Mouse (Mus musculus) left cerebral cortex, postnatal 14 days (tissue): Measurements from ENCODE around the gene Aif1l. TPM values are rescaled to one million over a fixed set of nuclear protein-coding genes. Genes with fewer than 3 reads are reported as not detected.

Experiments
- DNase-seq, 2 experiments: peaks; one replicate each; pipeline ENCODE4 v3.0.0; 2021 to 2022; ENCODE audit warnings: low spot score in 2 of 2, mixed read lengths in 1 of 2
- intact Hi-C: fragments of 180-260 bp; cut with DNase I; formaldehyde crosslinking; loops from one replicate; pipeline ENCODE4 v1.15.1; 2025
- total RNA-seq, 2 experiments: library from RNA; stranded (reverse); gene quantifications; 2 replicates each; pipeline ENCODE4 v1.2.3; 2021

Gene Aif1l
- total RNA-seq, 2 experiments from 2014 or later: 2.4 to 7.1 TPM

DNA sequence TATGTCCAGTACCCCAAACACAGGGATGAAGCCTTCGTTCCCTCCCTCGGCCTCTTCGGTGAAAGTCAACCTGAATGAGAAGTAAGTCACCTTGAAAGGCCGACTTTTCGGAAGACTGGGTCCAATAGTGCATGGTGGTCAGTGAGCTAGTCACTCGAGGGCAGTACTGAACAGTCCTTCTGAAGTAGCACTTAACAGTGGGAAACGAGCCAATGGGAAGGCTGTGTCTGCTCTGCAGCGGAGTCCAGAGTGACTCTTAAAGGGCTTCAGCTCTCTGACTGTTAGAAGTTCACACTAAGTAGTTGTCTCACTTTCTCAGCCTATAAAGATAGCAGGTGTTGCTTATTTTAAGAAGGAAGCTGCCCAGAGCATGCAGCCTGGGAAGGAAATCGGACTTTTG lies 45.0 kb downstream of the Aif1l start:
- intact Hi-C loops: no loop called here
- no peak for DNase-seq

DNA sequence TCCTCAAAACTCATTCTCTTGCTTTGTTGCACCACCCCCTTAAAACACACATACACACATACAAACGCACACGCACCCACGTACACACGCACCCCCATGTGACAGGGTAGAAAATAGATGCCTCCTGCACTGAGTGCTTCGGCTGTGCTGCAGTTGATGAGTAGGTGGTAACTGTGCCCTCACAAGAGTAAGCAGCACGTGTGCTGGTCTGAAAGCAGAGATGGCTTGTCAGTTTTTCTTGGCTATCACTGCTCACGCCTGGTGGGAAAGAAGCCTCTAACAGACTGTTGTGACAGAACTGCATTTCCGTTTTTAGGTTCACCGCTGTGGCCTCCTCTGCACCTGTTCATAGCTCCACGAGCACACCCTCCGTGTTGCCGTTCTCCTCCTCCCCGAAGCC lies 46.1 kb downstream of the Aif1l start:
- DNase-seq: peak; percentile 72 to 80
- intact Hi-C loops: no loop called here

DNA sequence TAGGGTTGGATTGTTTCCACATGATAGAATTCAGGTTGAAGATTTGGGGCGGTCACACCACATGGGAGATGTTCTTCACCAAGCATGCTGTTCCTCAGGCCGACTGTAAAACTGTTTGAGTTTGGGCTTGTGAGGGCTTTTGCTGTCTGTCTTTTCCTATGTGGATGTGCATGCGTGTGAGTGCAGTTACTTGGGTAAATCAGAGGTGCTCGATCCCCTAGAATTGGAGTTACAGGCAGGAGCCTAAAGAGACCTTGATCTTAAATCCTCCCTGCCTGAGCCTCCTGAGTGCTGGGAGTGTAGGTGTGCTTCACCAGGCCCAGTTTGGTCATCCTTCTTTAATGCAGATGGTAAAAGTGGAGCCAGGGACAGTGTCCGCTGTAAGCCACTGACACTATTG lies 47.6 kb downstream of the Aif1l start:
- DNase-seq: no peak

DNA sequence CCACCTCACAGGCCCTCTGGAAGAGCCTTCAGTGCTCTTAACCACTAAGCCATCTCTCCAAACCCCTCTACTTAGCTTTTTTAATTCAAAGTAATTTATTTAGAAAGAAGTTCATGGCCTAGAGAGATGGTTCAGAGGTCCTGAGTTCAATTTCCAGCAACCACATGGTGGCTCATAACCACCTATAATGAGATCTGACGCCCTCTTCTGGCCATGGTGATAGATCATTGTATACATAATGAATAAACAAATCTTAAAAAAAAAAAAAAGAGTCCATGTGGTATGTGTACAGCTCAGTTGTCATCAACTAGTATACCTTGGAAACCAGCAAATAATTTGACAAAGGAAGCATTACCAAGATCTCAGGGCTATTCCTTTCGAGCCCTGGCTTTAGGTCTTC lies 48.5 kb downstream of the Aif1l start:
- intact Hi-C loops: no loop called here
- no peak for DNase-seq

More for the DNA sequence above, 47.6 kb downstream of the Aif1l start:
- intact Hi-C loops: no loop called here

DNA sequence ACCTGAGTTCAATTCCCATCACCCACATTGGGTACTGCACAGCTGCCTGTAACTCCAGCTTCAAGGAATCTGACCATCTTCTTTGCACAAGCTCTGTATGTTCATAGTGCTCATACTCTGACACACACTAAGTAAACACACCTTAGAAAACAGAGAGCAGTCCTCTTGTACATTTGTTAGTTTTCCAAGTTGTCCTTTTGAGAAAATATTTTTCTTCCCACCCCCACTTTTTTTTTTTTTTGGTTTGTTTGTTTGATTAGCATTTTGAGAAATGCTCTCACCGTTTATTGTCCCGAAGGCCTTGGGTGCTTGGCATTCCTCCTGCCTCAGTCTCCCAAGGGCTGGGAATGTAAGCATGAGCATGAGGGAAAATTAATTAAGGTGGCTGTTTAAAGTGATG lies 58.4 kb downstream of the Aif1l start:
- intact Hi-C loops: no loop called here
- DNase-seq: no peak

DNA sequence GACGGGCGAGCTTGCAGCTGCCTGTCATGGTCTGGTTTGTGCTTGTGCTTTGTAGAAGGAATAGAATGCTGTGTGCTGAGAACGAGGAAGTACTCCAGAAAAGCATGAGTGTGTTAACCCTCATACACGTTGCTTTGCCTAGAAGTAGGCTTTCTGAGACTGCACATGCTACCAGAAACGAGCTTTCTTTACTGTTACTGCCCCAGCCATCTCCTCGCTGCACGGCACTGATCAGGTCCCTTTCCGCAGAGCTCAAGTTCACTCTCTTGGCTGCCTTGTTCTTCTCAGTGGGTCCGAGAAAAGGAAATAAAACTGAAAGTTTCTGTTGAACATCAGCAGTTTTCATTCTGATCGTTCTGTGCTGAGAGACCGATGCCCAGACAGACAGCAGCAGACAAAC lies 58.8 kb downstream of the Aif1l start:
- intact Hi-C loops: no loop called here
- DNase-seq: no peak

DNA sequence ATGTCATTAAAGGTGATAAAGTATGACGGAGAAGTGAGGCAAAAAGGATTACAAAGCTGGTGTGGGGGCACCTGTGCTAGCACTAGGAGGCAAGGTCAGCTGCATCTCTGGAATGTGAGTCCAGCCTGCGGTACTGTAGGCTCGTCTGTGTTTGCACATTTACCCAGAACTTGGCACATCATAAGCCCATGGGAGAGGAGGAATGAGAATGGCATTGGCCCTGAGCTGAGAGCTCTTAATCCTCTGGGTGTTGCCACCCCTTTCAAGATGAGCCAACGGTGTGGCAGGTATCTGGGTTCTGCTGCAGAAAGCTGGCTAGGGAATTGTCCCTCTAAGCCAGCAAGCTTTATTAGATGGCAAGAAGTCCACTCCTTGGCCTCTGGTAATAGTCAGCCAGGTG lies 69.8 kb downstream of the Aif1l start:
- no peak for DNase-seq
- intact Hi-C loops: no loop called here

DNA sequence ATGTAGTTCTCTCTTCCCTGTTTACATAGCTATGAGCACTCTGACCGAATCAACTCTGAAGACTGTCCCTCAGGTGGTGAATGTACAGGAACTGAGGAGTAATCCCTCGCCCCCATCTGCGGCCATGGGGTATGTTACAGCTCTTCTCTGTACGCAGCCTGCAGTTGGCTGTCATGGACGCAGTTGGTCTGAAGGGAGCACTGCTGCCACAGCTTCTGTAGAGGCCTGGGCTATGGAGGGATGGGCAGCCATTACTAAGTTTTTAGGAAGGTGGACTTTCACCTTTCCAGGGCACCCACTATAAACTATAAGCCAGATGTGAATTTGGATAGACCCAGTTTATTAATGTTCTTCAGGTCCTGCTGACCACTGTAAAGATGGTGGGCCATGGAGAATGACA lies 70.3 kb downstream of the Aif1l start:
- DNase-seq: no peak
- intact Hi-C loops: no loop called here

Other genes with a start within 250 kb of the Aif1l start
- gene Qrfp, start 139.6 kb upstream of the Aif1l start, total RNA-seq: not detected
- gene Fibcd1, start 104.1 kb upstream of the Aif1l start, total RNA-seq: 10 to 100 TPM; 12.8 to 16.1 TPM
- gene Lamc3, start 62.8 kb upstream of the Aif1l start, total RNA-seq: 10 to 100 TPM in 1 of 2 experiments, 1 to 10 TPM in 1; 9.2 to 11.4 TPM
- gene Nup214, start 24.3 kb downstream of the Aif1l start, total RNA-seq: 10 to 100 TPM; 51.3 to 53.5 TPM
- gene Fam78a, start 134.7 kb downstream of the Aif1l start, total RNA-seq: 1 to 10 TPM; 3.4 to 4.2 TPM
- gene Plpp7, start 145.4 kb downstream of the Aif1l start, total RNA-seq: 10 to 100 TPM; 24.5 to 28.5 TPM
- 100 to 1,000 TPM; 244 to 245 TPM for gene Prrc2b, start 200.9 kb downstream of the Aif1l start, total RNA-seq